Mouse (Mus musculus) ES-Bruce4 (cell line): ENCODE data around the gene Nr1h3.

Experiments
- CTCF ChIP-seq: IDR thresholded peaks from one replicate; pipeline ENCODE4 v1.8.1; 2011; ENCODE audit warnings: low read depth, low read length
- EP300 ChIP-seq: IDR thresholded peaks from 2 replicates; pipeline ENCODE4 v1.6.1; 2011; ENCODE audit warnings: low read depth, low read length; ENCODE audit not compliant: insufficient read depth
- POLR2A ChIP-seq: IDR thresholded peaks from one replicate; pipeline ENCODE4 v1.8.1; 2011; ENCODE audit warnings: low read length; ENCODE audit not compliant: insufficient read depth

DNA sequence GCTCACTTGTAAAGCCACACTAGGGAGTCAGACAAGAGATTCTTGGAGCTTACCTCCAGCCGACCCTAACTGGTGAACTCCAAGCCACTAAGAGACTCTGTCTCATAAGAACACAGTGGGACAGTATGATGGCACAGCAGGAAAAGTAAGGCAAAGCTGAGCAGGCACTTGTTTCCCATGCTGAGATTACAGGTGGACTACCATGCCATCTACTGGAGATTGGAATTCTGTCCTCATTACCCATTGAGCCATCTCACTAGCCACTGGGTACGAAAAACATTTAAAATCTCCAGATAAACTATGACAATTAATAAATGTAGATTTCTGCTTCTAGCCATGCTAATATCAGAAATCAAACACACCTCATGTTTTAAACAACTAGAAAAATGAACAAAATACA is 21.0 kb upstream of the Nr1h3 start:
- TF ChIP-seq CTCF, result no peak
- no peak for TF ChIP-seq POLR2A
- TF ChIP-seq EP300, result no peak
